Mouse (Mus musculus) forebrain, postnatal 0 days (tissue): ENCODE results near the gene Tkt. TPM values are rescaled to one million over a fixed set of nuclear protein-coding genes. Genes with fewer than 3 reads are reported as not detected.

Source experiments
- ATAC-seq: fragments of 200-750 bp; cut with Nextera tagmentation; 2 replicates; pipeline ENCODE4 v1.8.0; 2017; ENCODE audit warnings: mild to moderate bottlenecking, moderate library complexity
- DNase-seq: peaks from one replicate; pipeline ENCODE4 v3.0.0-alpha.2; 2015
- H3K27ac ChIP-seq: fragments of 300-500 bp; sonication (generic); 2 replicates; pipeline ENCODE4 v1.5.1; 2014; ENCODE audit warnings: low read depth, mild to moderate bottlenecking, antibody characterized with exemption, low read length, moderate library complexity, mixed read lengths
- H3K27me3 ChIP-seq: fragments of 300-500 bp; sonication (generic); 2 replicates; pipeline ENCODE4 v1.6.1; 2014; ENCODE audit warnings: mild to moderate bottlenecking, low read length, mixed read lengths; ENCODE audit not compliant: insufficient read depth
- H3K36me3 ChIP-seq: fragments of 300-500 bp; sonication (generic); 2 replicates; pipeline ENCODE4 v1.6.1; 2014; ENCODE audit warnings: mild to moderate bottlenecking, moderate library complexity; ENCODE audit not compliant: insufficient read depth
- H3K4me1 ChIP-seq: fragments of 300-500 bp; sonication (generic); 2 replicates; pipeline ENCODE4 v1.6.1; 2014; ENCODE audit warnings: antibody characterized with exemption; ENCODE audit not compliant: insufficient read depth
- H3K4me2 ChIP-seq: fragments of 300-500 bp; sonication (generic); 2 replicates; pipeline ENCODE4 v1.6.1; 2014; ENCODE audit warnings: low read depth, mild to moderate bottlenecking, moderate library complexity
- H3K4me3 ChIP-seq: fragments of 300-500 bp; sonication (generic); 2 replicates; pipeline ENCODE4 v1.5.1; 2014; ENCODE audit warnings: low read depth, low read length, mixed read lengths
- H3K9ac ChIP-seq: fragments of 300-500 bp; sonication (generic); 2 replicates; pipeline ENCODE4 v1.6.1; 2014; ENCODE audit warnings: mild to moderate bottlenecking
- H3K9me3 ChIP-seq: fragments of 300-500 bp; sonication (generic); 2 replicates; pipeline ENCODE4 v1.6.1; 2016; ENCODE audit warnings: low read length
- CTCF ChIP-seq: sonication (generic); IDR thresholded peaks from 2 replicates; pipeline ENCODE4 v1.5.1; 2016; ENCODE audit warnings: antibody characterized with exemption, control low read depth, low read depth
- WGBS: fragments of 180-500 bp; shearing (Covaris S2); extraction: QIAGEN DNeasy Blood & Tissue Kit; methylation state at CpG from one replicate; pipeline ENCODE4 v1.1.7; 2014; 5-methylcytosine and 5-hydroxymethylcytosine counted together
- polyA plus RNA-seq: library from polyadenylated mRNA; unstranded; fragments of >200 nt; fragmentation: Nextera tagmentation; extraction: Ambion mirVana; gene quantifications from 2 replicates; pipeline ENCODE4 v1.2.1, GENCODE M21; 2015
- total RNA-seq: library from RNA; depleted of rRNA; stranded (reverse); fragments of >200 nt; gene quantifications from 2 replicates; pipeline ENCODE4 v1.2.3, GENCODE M21; 2014

Tkt gene
- total and polyA plus RNA-seq, 2 experiments from 2014 or later: 278 to 374 TPM

- Histone ChIP-seq H3K4me2 (no peak overlapping the region), H3K9ac (no peak overlapping the region), H3K36me3 (0 out of 2 replicates have a peak, but pooled peaks cover 4% of the 10 kb centered on the region), H3K27ac (no peak overlapping the region), H3K27me3 (no peaks in the 10 kb centered on the region), H3K4me3 (no peak overlapping the region), H3K9me3 (no peaks in the 10 kb centered on the region), H3K4me1 (no peaks in the 10 kb centered on the region)
- no peak for DNase-seq
- WGBS: 92% methylated on average over 5 of the region's 5 CpGs
- TF ChIP-seq CTCF: no peak
- ATAC-seq: no peak
Measured at GRCm38 (mm10) chr14:30606817-30607216, 58.7 kb downstream of the Tkt start.

GRCm38 (mm10) chr14:30607696-30608095 lies 59.5 kb downstream of the Tkt start:
- H3K36me3 ChIP-seq: no peaks in the 10 kb centered on the region
- 87% methylated on average over 4 of the region's 4 CpGs for WGBS
- TF ChIP-seq CTCF: no peak
- H3K9ac ChIP-seq: no peak overlapping the region
- no peak overlapping the region for H3K27ac ChIP-seq
- no peaks in the 10 kb centered on the region for H3K4me1 ChIP-seq
- H3K9me3 ChIP-seq: no peaks in the 10 kb centered on the region
- ATAC-seq: no peak
- no peaks in the 10 kb centered on the region for H3K27me3 ChIP-seq
- no peak overlapping the region for H3K4me2 ChIP-seq
- DNase-seq: no peak
- no peak overlapping the region for H3K4me3 ChIP-seq

DNA sequence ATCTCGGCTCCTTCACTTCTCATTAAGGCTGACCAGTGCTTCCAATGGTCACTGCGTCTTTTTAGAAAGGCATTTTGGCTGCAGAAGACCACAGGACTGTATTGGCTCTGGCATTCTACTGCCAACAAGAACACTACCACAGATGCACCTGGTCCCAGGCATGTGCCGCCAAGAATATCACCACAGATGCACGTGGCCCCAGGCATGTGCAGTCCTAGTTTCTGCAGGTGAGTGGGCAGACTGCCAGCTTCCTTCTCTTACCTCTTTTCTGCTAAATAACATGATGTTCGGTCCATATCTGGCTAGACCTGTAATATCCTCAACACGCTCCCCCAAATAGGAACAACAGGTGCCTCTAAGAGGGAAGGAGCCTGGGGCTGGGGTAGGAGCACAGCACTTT lies 60.0 kb downstream of the Tkt start:
- WGBS: 92% methylated on average over 6 of the region's 6 CpGs
- TF ChIP-seq CTCF: no peak
- Histone ChIP-seq H3K27me3 (no peaks in the 10 kb centered on the region), H3K27ac (no peak overlapping the region), H3K4me3 (no peak overlapping the region), H3K4me1 (no peaks in the 10 kb centered on the region), H3K9ac (no peak overlapping the region), H3K36me3 (no peaks in the 10 kb centered on the region), H3K9me3 (no peaks in the 10 kb centered on the region), H3K4me2 (no peak overlapping the region)
- ATAC-seq: no peak
- DNase-seq: no peak

- Histone ChIP-seq H3K4me1 (no peaks in the 10 kb centered on the region), H3K9ac (no peak overlapping the region), H3K4me2 (no peak overlapping the region), H3K4me3 (no peak overlapping the region), H3K27me3 (no peaks in the 10 kb centered on the region), H3K9me3 (no peaks in the 10 kb centered on the region), H3K36me3 (no peaks in the 10 kb centered on the region), H3K27ac (no peak overlapping the region)
- no peak for DNase-seq
- WGBS: 93% methylated on average over 3 of the region's 3 CpGs
- no peak for ATAC-seq
- TF ChIP-seq CTCF: no peak
Measured at GRCm38 (mm10) chr14:30609499-30609898, 61.3 kb downstream of the Tkt start.

DNA sequence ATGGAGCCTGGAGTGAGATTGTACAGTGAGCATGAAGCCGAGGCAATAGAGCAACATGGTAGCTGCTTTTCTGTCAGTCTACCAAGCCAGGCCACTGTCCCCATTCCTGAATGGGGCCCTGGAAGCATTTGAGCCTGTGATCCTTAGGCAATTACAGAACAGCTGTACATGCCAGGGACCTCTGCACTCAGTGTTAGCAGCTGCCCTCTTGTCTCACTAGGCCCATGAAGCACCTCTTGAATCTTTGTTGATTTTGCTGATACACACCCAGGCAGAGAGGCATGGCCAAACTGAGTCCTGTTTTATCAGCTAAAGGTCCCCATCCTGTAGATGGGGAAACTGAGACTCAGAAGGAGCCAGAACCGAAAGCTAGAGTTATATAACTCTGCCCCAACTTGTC lies 62.1 kb downstream of the Tkt start:
- Histone ChIP-seq H3K9me3 (no peaks in the 10 kb centered on the region), H3K27me3 (no peaks in the 10 kb centered on the region), H3K4me3 (no peak overlapping the region), H3K4me1 (no peaks in the 10 kb centered on the region), H3K36me3 (no peaks in the 10 kb centered on the region), H3K27ac (no peak overlapping the region), H3K4me2 (no peak overlapping the region), H3K9ac (no peak overlapping the region)
- TF ChIP-seq CTCF: no peak
- no peak for ATAC-seq
- DNase-seq: no peak
- WGBS: 88% methylated on average over 2 of the region's 2 CpGs

DNA sequence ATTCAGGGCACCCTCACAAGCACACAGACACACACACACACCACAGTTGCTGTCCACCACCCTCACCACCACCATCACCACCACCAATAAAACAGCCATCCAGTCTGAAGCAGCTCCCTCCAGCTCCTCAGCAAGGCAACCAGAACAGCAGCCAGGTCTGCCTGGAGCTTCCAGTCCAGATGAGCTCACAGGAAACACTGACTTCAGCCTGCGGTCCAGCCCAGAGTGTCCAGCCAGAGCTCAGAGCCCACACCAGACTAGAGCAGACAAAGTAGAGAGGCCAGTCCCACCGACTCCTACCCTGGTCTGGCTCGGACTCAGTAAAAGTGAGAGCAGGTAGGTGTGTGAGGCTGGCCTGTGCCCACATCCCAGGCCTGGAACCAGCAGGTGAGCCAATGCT lies 62.8 kb downstream of the Tkt start:
- Histone ChIP-seq H3K36me3 (no peaks in the 10 kb centered on the region), H3K4me3 (no peak overlapping the region), H3K27ac (no peak overlapping the region), H3K9ac (no peak overlapping the region), H3K27me3 (no peaks in the 10 kb centered on the region), H3K4me1 (no peaks in the 10 kb centered on the region), H3K4me2 (no peak overlapping the region), H3K9me3 (no peaks in the 10 kb centered on the region)
- ATAC-seq (no peak), DNase-seq (no peak)
- WGBS: 91% methylated on average over 3 of the region's 3 CpGs
- no peak for TF ChIP-seq CTCF

GRCm38 (mm10) chr14:30612523-30612922 lies 64.4 kb downstream of the Tkt start:
- Histone ChIP-seq H3K9me3 (no peaks in the 10 kb centered on the region), H3K36me3 (no peaks in the 10 kb centered on the region), H3K4me3 (no peak overlapping the region), H3K27me3 (no peaks in the 10 kb centered on the region), H3K4me2 (no peak overlapping the region), H3K9ac (no peak overlapping the region), H3K4me1 (no peaks in the 10 kb centered on the region), H3K27ac (no peak overlapping the region)
- TF ChIP-seq CTCF: peak; percentile 84
- peak; percentile 50; the same call in 1 of the 2 replicates for ATAC-seq
- DNase-seq: peak; percentile 42
- 14% methylated on average over 7 of the region's 7 CpGs for WGBS
